Mouse (Mus musculus): ENCODE measurements around the gene Myh11. TPM values are rescaled to one million over a fixed set of nuclear protein-coding genes. Genes with fewer than 3 reads are reported as not detected.

The Myh11 gene
- polyA plus RNA-seq, 1 experiment from 2014 or later, result 1.2 TPM

GRCm38 (mm10) chr16:14292205-14293199 lies 1.3 kb upstream of the Myh11 start:
- H3K27ac ChIP-seq, result no peak overlapping the region
- ATAC-seq (ENCODE audit: low FRiP score) (peak; percentile 54; the same call in 1 of the 2 replicates), DNase-seq (ENCODE audit: low spot score) (no peak)
- H3K4me3 ChIP-seq (replicated peaks; ENCODE audit: low read length), result peak overlapping the region; percentile 25
- H3K27me3 ChIP-seq (ENCODE audit: control insufficient read depth, insufficient read depth, low read length), result peaks cover 16% of the 10 kb centered on the region
- no peaks in the 10 kb centered on the region for H3K36me3 ChIP-seq (replicated peaks; ENCODE audit: control insufficient read depth, insufficient read depth)
- H3K4me2 ChIP-seq (replicated peaks), result peak overlapping the region; percentile 54
- peaks cover 6% of the 10 kb centered on the region for H3K4me1 ChIP-seq (replicated peaks; ENCODE audit: control insufficient read depth, insufficient read depth, low read length)
- 14% methylated on average over 31 of the region's 31 CpGs for WGBS
- H3K9me3 ChIP-seq (ENCODE audit: control insufficient read depth, low read length), result no peaks in the 10 kb centered on the region
- H3K9ac ChIP-seq, result peak overlapping the region; percentile 40

GRCm38 (mm10) chr16:14272374-14272965 lies 18.7 kb downstream of the Myh11 start:
- 76% methylated on average over 4 of the region's 4 CpGs for WGBS
- Histone ChIP-seq H3K27me3 (ENCODE audit: control insufficient read depth, insufficient read depth, low read length) (no peaks in the 10 kb centered on the region), H3K27ac (no peak overlapping the region), H3K9ac (no peak overlapping the region), H3K4me3 (replicated peaks; ENCODE audit: low read length) (no peak overlapping the region), H3K4me2 (replicated peaks) (no peak overlapping the region), H3K4me1 (replicated peaks; ENCODE audit: control insufficient read depth, insufficient read depth, low read length) (no peaks in the 10 kb centered on the region), H3K36me3 (replicated peaks; ENCODE audit: control insufficient read depth, insufficient read depth) (no peaks in the 10 kb centered on the region), H3K9me3 (ENCODE audit: control insufficient read depth, low read length) (no peaks in the 10 kb centered on the region)
- no peak for DNase-seq (ENCODE audit: low spot score)
- no peak for ATAC-seq (ENCODE audit: low FRiP score)

- H3K9me3 ChIP-seq (ENCODE audit: control insufficient read depth, low read length), result no peaks in the 10 kb centered on the region
- H3K4me2 ChIP-seq (replicated peaks), result no peak overlapping the region
- WGBS, result 49% methylated on average over 4 of the region's 4 CpGs
- H3K4me1 ChIP-seq (replicated peaks; ENCODE audit: control insufficient read depth, insufficient read depth, low read length), result no peaks in the 10 kb centered on the region
- no peak for DNase-seq (ENCODE audit: low spot score)
- H3K4me3 ChIP-seq (replicated peaks; ENCODE audit: low read length), result no peak overlapping the region
- H3K9ac ChIP-seq, result no peak overlapping the region
- H3K27me3 ChIP-seq (ENCODE audit: control insufficient read depth, insufficient read depth, low read length), result no peaks in the 10 kb centered on the region
- no peak overlapping the region for H3K27ac ChIP-seq
- no peaks in the 10 kb centered on the region for H3K36me3 ChIP-seq (replicated peaks; ENCODE audit: control insufficient read depth, insufficient read depth)
- ATAC-seq (ENCODE audit: low FRiP score), result no peak
Observed at GRCm38 (mm10) chr16:14265203-14265920, 25.8 kb downstream of the Myh11 start.

- 90% methylated on average over 2 of the region's 2 CpGs for WGBS
- Histone ChIP-seq H3K9ac (no peak overlapping the region), H3K27me3 (ENCODE audit: control insufficient read depth, insufficient read depth, low read length) (no peaks in the 10 kb centered on the region), H3K27ac (no peak overlapping the region), H3K36me3 (replicated peaks; ENCODE audit: control insufficient read depth, insufficient read depth) (no peaks in the 10 kb centered on the region), H3K9me3 (ENCODE audit: control insufficient read depth, low read length) (no peaks in the 10 kb centered on the region), H3K4me1 (replicated peaks; ENCODE audit: control insufficient read depth, insufficient read depth, low read length) (no peaks in the 10 kb centered on the region), H3K4me2 (replicated peaks) (no peak overlapping the region), H3K4me3 (replicated peaks; ENCODE audit: low read length) (no peak overlapping the region)
- no peak for ATAC-seq (ENCODE audit: low FRiP score)
- DNase-seq (ENCODE audit: low spot score), result no peak
Observed at GRCm38 (mm10) chr16:14264504-14264903, 26.7 kb downstream of the Myh11 start.

- H3K27ac ChIP-seq, result no peak overlapping the region
- 93% methylated on average over 6 of the region's 6 CpGs for WGBS
- no peaks in the 10 kb centered on the region for H3K9me3 ChIP-seq (ENCODE audit: control insufficient read depth, low read length)
- no peaks in the 10 kb centered on the region for H3K27me3 ChIP-seq (ENCODE audit: control insufficient read depth, insufficient read depth, low read length)
- H3K4me1 ChIP-seq (replicated peaks; ENCODE audit: control insufficient read depth, insufficient read depth, low read length), result no peaks in the 10 kb centered on the region
- no peak overlapping the region for H3K4me2 ChIP-seq (replicated peaks)
- no peak for DNase-seq (ENCODE audit: low spot score)
- ATAC-seq (ENCODE audit: low FRiP score), result no peak
- H3K9ac ChIP-seq, result no peak overlapping the region
- no peak overlapping the region for H3K4me3 ChIP-seq (replicated peaks; ENCODE audit: low read length)
- H3K36me3 ChIP-seq (replicated peaks; ENCODE audit: control insufficient read depth, insufficient read depth), result no peaks in the 10 kb centered on the region
Observed at GRCm38 (mm10) chr16:14263241-14263640, 27.9 kb downstream of the Myh11 start.

GRCm38 (mm10) chr16:14262410-14262809 lies 28.8 kb downstream of the Myh11 start:
- 76% methylated on average over 1 of the region's 1 CpGs for WGBS

GRCm38 (mm10) chr16:14258856-14259255 lies 32.3 kb downstream of the Myh11 start:
- ATAC-seq (ENCODE audit: low FRiP score) (no peak), DNase-seq (ENCODE audit: low spot score) (no peak)
- WGBS, result 44% methylated on average over 2 of the region's 2 CpGs

More at GRCm38 (mm10) chr16:14262410-14262809, 28.8 kb downstream of the Myh11 start:
- Histone ChIP-seq H3K36me3 (replicated peaks; ENCODE audit: control insufficient read depth, insufficient read depth) (no peaks in the 10 kb centered on the region), H3K27ac (no peak overlapping the region), H3K27me3 (ENCODE audit: control insufficient read depth, insufficient read depth, low read length) (no peaks in the 10 kb centered on the region), H3K4me1 (replicated peaks; ENCODE audit: control insufficient read depth, insufficient read depth, low read length) (no peaks in the 10 kb centered on the region), H3K9me3 (ENCODE audit: control insufficient read depth, low read length) (no peaks in the 10 kb centered on the region), H3K9ac (no peak overlapping the region), H3K4me3 (replicated peaks; ENCODE audit: low read length) (no peak overlapping the region), H3K4me2 (replicated peaks) (no peak overlapping the region)
- no peak for DNase-seq (ENCODE audit: low spot score)
- no peak for ATAC-seq (ENCODE audit: low FRiP score)

GRCm38 (mm10) chr16:14253586-14253985 lies 37.6 kb downstream of the Myh11 start:
- 86% methylated on average over 3 of the region's 3 CpGs for WGBS
- H3K27ac ChIP-seq, result no peak overlapping the region
- H3K9ac ChIP-seq, result no peak overlapping the region
- H3K27me3 ChIP-seq (ENCODE audit: control insufficient read depth, insufficient read depth, low read length), result no peaks in the 10 kb centered on the region
- H3K4me3 ChIP-seq (replicated peaks; ENCODE audit: low read length), result no peak overlapping the region
- H3K36me3 ChIP-seq (replicated peaks; ENCODE audit: control insufficient read depth, insufficient read depth), result no peaks in the 10 kb centered on the region
- no peak for ATAC-seq (ENCODE audit: low FRiP score)
- no peak for DNase-seq (ENCODE audit: low spot score)
- no peaks in the 10 kb centered on the region for H3K4me1 ChIP-seq (replicated peaks; ENCODE audit: control insufficient read depth, insufficient read depth, low read length)
- H3K9me3 ChIP-seq (ENCODE audit: control insufficient read depth, low read length), result no peaks in the 10 kb centered on the region
- no peak overlapping the region for H3K4me2 ChIP-seq (replicated peaks)

More at GRCm38 (mm10) chr16:14258856-14259255, 32.3 kb downstream of the Myh11 start:
- Histone ChIP-seq H3K4me1 (replicated peaks; ENCODE audit: control insufficient read depth, insufficient read depth, low read length) (no peaks in the 10 kb centered on the region), H3K27me3 (ENCODE audit: control insufficient read depth, insufficient read depth, low read length) (no peaks in the 10 kb centered on the region), H3K4me2 (replicated peaks) (no peak overlapping the region), H3K9ac (no peak overlapping the region), H3K4me3 (replicated peaks; ENCODE audit: low read length) (no peak overlapping the region), H3K27ac (no peak overlapping the region), H3K36me3 (replicated peaks; ENCODE audit: control insufficient read depth, insufficient read depth) (no peaks in the 10 kb centered on the region), H3K9me3 (ENCODE audit: control insufficient read depth, low read length) (no peaks in the 10 kb centered on the region)

GRCm38 (mm10) chr16:14252877-14253276 lies 38.3 kb downstream of the Myh11 start:
- Histone ChIP-seq H3K27me3 (ENCODE audit: control insufficient read depth, insufficient read depth, low read length) (no peaks in the 10 kb centered on the region), H3K4me3 (replicated peaks; ENCODE audit: low read length) (no peak overlapping the region), H3K4me1 (replicated peaks; ENCODE audit: control insufficient read depth, insufficient read depth, low read length) (no peaks in the 10 kb centered on the region), H3K36me3 (replicated peaks; ENCODE audit: control insufficient read depth, insufficient read depth) (no peaks in the 10 kb centered on the region), H3K9me3 (ENCODE audit: control insufficient read depth, low read length) (no peaks in the 10 kb centered on the region), H3K9ac (no peak overlapping the region), H3K27ac (no peak overlapping the region), H3K4me2 (replicated peaks) (no peak overlapping the region)
- ATAC-seq (ENCODE audit: low FRiP score) (no peak), DNase-seq (ENCODE audit: low spot score) (no peak)
- 77% methylated on average over 4 of the region's 4 CpGs for WGBS

Data from hindbrain, embryonic 14.5 days (tissue).